Mouse (Mus musculus) hindbrain, embryonic 15.5 days (tissue): ENCODE data around the gene Rbm19. TPM values are rescaled to one million over a fixed set of nuclear protein-coding genes. Genes with fewer than 3 reads are reported as not detected.
"Not testable (repeated sequence)": the region's sequence is repeated elsewhere in the genome, so short reads cannot be mapped to it uniquely, and the experiment has no call there.

ENCODE experiments used
- ATAC-seq: fragments of 200-750 bp; cut with Nextera tagmentation; 2 replicates; pipeline ENCODE4 v1.8.0; 2017; ENCODE audit warnings: low read depth, moderate number of reproducible peaks, moderate TSS enrichment; ENCODE audit not compliant: low FRiP score
- H3K27ac ChIP-seq: fragments of 300-500 bp; sonication (generic); replicated peaks from 2 replicates; pipeline ENCODE4 v1.5.1; 2015; ENCODE audit warnings: mild to moderate bottlenecking, inconsistent platforms
- H3K27me3 ChIP-seq: fragments of 300-500 bp; sonication (generic); 2 replicates; pipeline ENCODE4 v1.6.1; 2015; ENCODE audit warnings: control low read depth, inconsistent platforms
- H3K36me3 ChIP-seq: fragments of 300-500 bp; sonication (generic); 2 replicates; pipeline ENCODE4 v1.6.1; 2015; ENCODE audit warnings: control low read depth, inconsistent platforms
- H3K4me1 ChIP-seq: fragments of 300-500 bp; sonication (generic); replicated peaks from 2 replicates; pipeline ENCODE4 v1.6.1; 2015; ENCODE audit warnings: control low read depth, inconsistent platforms
- H3K4me2 ChIP-seq: fragments of 300-500 bp; sonication (generic); 2 replicates; pipeline ENCODE4 v1.6.1; 2015; ENCODE audit warnings: moderate library complexity, mild to moderate bottlenecking, inconsistent platforms
- H3K4me3 ChIP-seq: fragments of 300-500 bp; sonication (generic); 2 replicates; pipeline ENCODE4 v1.5.1; 2015; ENCODE audit warnings: mild to moderate bottlenecking, inconsistent platforms
- H3K9ac ChIP-seq: fragments of 300-500 bp; sonication (generic); 2 replicates; pipeline ENCODE4 v1.6.1; 2015; ENCODE audit warnings: inconsistent platforms
- H3K9me3 ChIP-seq: fragments of 300-500 bp; sonication (generic); 2 replicates; pipeline ENCODE4 v1.6.1; 2016; ENCODE audit warnings: control low read depth, inconsistent platforms
- WGBS: fragments of 180-500 bp; shearing (Covaris S2); methylation state at CpG from one replicate; pipeline ENCODE4 v1.1.7; 2015; 5-methylcytosine and 5-hydroxymethylcytosine counted together
- polyA plus RNA-seq: library from polyadenylated mRNA; unstranded; fragments of >200 nt; fragmentation: Nextera tagmentation; extraction: Ambion mirVana; gene quantifications from 2 replicates; pipeline ENCODE4 v1.2.1, GENCODE M21; 2015

Rbm19 gene
- polyA plus RNA-seq, 1 experiment from 2014 or later: 19.2 TPM

DNA sequence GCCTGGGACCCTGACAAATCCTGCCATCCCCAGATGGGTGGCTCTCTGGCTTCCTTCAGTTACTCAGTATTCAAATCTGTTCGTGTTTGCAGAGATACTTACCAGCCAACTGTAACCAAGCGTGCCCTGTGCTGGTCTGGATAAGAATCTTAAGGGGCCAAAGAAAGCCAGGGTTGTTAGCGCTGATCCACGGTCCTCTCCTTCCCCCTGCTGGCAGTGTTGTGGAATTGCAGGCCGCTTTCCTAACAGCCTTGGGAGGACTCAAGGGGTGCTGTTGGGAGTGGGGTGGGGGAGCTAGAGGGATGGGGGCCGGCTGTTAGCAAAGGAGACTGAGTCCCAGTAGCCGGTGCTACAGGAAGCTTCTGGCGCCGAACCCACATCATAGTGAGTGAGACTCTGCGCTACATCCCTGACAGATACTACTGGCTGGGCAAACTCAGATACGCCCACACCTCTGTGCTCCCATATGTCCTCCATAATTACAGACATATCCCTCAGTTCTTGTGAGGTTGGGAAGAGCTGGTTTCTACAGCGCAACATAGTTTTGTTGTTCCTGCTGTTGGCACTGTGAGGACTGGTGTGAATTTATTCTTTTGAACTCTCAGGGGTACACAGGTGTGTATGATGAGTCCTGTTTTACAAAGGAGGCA, 9.7 kb upstream of the Rbm19 start:
- no peaks in the 10 kb centered on the region for H3K9me3 ChIP-seq
- ATAC-seq: no peak
- no peak overlapping the region for H3K4me2 ChIP-seq
- H3K9ac ChIP-seq: no peak overlapping the region
- WGBS: 28% methylated on average over 12 of the region's 12 CpGs
- H3K27ac ChIP-seq: no peak overlapping the region
- H3K4me3 ChIP-seq: no peak overlapping the region
- peaks cover 3% of the 10 kb centered on the region; the same call in 1 of the 2 replicates for H3K27me3 ChIP-seq
- no peaks in the 10 kb centered on the region for H3K36me3 ChIP-seq
- H3K4me1 ChIP-seq: no peaks in the 10 kb centered on the region

DNA sequence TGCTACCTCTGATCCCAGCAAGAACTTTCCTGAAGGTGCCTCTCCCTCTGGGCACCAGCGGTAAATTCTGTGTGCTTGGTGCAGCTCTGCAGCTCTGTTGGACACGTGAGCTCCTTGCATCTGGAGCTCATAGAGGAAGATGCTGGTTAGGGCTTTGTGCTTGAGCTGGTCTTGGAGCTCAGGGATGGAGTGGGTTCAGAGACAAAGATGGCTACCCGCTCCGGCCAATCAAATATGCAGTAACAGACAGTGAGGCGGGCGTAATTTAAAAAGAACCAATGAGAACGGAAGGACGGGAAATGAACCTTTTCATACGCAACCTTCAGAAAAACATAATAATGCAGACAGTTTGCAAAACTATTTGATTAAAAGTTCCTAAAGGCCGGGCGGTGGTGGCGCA, 1.9 kb upstream of the Rbm19 start:
- no peak overlapping the region for H3K4me3 ChIP-seq
- H3K27ac ChIP-seq: no peak overlapping the region
- no peaks in the 10 kb centered on the region for H3K27me3 ChIP-seq
- peaks cover 9% of the 10 kb centered on the region; the same call in 1 of the 2 replicates for H3K36me3 ChIP-seq
- H3K9ac ChIP-seq: no peak overlapping the region
- H3K4me2 ChIP-seq: no peak overlapping the region
- no peaks in the 10 kb centered on the region for H3K9me3 ChIP-seq
- WGBS: 84% methylated on average over 12 of the region's 12 CpGs
- ATAC-seq: no peak
- H3K4me1 ChIP-seq: peaks cover 7% of the 10 kb centered on the region

DNA sequence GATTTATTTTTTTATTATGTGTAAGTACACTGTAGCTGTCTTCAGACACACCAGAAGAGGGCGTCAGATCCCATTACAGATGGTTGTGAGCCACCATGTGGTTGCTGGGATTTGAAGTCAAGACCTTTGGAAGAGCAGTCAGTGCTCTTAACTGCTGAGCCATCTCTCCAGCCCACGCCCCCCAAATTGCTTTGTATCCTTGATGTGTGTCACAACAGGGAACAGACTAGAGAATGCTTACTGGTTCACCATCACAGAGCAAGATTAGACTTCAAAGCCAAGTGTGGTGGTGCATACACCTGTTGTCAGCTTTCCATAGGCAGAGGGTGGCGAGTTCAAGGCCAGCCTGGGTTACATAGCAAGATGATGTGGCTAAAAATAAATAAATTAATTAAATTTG, 896 bp downstream of the Rbm19 start:
- H3K9ac ChIP-seq, H3K27ac ChIP-seq, ATAC-seq, H3K27me3 ChIP-seq, H3K4me1 ChIP-seq, H3K9me3 ChIP-seq: not testable (repeated sequence)
- peaks cover 33% of the 10 kb centered on the region for H3K36me3 ChIP-seq
- peak overlapping the region; percentile 94 for H3K4me2 ChIP-seq
- peak overlapping the region; percentile 74 for H3K4me3 ChIP-seq
- WGBS: 59% methylated on average over 3 of the region's 3 CpGs

DNA sequence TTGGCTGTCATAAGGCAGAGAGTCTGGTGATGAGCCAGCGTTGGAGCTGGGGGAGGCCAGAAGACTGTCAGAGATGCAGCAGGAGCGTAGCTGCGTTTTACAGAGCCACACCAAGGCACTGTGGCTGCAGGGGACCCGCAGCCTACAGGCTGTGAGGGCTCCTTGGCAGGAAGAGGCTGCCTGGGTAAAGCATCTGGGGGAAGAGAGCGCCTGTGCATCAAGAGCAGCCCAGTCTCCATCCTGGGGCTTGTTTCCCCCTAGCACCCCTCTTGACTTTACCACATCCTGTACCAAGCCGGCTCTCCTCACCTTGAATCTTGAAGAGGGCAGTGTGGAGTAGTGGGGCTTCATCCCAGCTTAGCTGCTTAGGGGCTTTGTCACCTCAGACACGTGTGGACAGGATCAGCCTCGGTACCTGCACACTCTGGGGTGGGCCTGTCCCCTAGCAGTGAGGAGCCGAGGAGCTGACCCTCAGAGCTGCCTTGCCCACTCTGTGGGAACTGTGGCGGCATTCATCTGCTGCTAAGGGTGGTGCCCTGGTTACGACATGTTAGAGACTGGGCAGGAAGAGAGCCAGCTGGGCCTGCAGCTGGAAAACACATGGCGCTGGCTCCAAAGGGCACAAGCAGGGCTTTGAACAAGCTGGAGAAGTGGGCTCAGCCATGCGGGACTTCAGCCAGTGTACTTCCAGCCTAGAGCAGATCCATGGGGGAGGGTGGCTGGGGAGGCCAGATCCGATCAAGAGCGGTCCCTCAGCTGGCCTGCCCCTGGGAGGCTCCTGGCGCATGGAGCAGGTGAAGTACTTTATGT, 8.8 kb downstream of the Rbm19 start:
- Histone ChIP-seq H3K36me3 (peaks cover 54% of the 10 kb centered on the region), H3K4me3 (no peak overlapping the region), H3K27me3 (no peaks in the 10 kb centered on the region), H3K4me1 (no peaks in the 10 kb centered on the region), H3K4me2 (no peak overlapping the region), H3K9me3 (no peaks in the 10 kb centered on the region), H3K27ac (no peak overlapping the region), H3K9ac (no peak overlapping the region)
- ATAC-seq: no peak
- WGBS: 95% methylated on average over 16 of the region's 16 CpGs

DNA sequence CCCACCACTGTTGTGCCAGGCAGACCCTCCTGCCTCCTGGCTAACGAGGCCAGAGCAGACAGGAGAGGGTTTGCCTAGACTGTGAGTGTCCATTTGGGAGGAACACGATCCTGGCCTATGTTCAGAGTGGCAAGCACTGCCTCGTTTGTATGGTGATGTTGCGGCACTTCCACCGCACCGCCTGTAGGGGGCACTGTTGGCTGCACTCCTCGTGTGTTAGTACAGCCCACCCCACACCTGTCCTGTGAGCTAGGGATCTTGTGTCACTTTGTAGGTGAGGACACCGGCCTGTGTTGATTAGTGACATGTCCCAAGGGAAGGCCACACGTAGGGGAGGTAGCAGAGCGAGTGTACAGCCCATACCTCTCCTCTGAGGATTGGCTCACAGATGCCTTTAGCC, 11.4 kb downstream of the Rbm19 start:
- Histone ChIP-seq H3K27ac (no peak overlapping the region), H3K27me3 (no peaks in the 10 kb centered on the region), H3K9ac (no peak overlapping the region), H3K4me1 (no peaks in the 10 kb centered on the region), H3K9me3 (no peaks in the 10 kb centered on the region), H3K4me2 (no peak overlapping the region), H3K36me3 (peaks cover 31% of the 10 kb centered on the region), H3K4me3 (no peak overlapping the region)
- WGBS: 56% methylated on average over 10 of the region's 10 CpGs
- no peak for ATAC-seq

DNA sequence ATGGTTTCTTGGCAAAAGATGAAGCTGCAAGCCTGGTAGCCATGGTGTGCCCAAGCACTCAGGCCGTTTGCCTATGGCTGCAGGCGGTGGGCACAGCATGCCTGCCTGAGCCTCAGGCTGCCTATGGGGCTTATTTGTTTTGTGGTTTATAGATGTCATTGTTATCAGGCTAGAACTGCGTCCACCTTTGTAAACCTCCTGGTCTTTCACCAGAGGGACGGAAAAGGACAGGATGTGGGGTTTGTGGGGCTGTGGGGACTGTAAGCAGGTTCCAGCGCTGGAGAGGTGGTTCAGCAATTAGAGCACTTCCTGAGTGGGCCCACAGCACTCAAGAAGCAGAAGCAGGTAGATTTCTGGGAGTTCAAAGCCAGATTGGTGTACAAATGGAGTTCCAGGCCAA, 12.2 kb downstream of the Rbm19 start:
- H3K27ac ChIP-seq: no peak overlapping the region
- ATAC-seq: no peak
- H3K4me2 ChIP-seq: no peak overlapping the region
- H3K36me3 ChIP-seq: peaks cover 25% of the 10 kb centered on the region
- H3K27me3 ChIP-seq: no peaks in the 10 kb centered on the region
- WGBS: 83% methylated on average over 5 of the region's 5 CpGs
- no peak overlapping the region for H3K4me3 ChIP-seq
- no peaks in the 10 kb centered on the region for H3K4me1 ChIP-seq
- no peak overlapping the region for H3K9ac ChIP-seq
- no peaks in the 10 kb centered on the region for H3K9me3 ChIP-seq

DNA sequence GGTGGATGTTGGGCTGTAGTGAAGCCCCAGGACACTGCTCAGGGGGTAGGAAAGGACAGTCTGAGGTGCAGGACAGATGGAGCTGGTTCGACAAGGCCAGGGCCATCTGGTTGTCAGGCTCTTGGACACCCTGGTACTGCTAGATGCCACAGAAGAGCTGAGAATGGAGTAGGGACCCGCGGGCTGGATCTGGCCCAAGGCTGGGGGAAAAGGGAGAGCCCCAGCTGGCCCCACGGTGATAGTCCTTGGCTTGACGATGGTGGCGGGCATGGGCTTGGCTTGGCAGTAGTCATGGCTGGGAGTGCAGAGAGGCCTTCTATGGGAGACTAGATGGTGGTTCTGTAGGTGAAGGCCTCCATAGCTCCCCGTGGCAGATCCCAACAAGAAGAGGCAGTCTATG, 12.8 kb downstream of the Rbm19 start:
- Histone ChIP-seq H3K9ac (no peak overlapping the region), H3K4me3 (no peak overlapping the region), H3K27ac (no peak overlapping the region), H3K4me2 (no peak overlapping the region), H3K4me1 (no peaks in the 10 kb centered on the region), H3K36me3 (peaks cover 20% of the 10 kb centered on the region), H3K27me3 (no peaks in the 10 kb centered on the region), H3K9me3 (no peaks in the 10 kb centered on the region)
- 97% methylated on average over 7 of the region's 7 CpGs for WGBS
- ATAC-seq: no peak

DNA sequence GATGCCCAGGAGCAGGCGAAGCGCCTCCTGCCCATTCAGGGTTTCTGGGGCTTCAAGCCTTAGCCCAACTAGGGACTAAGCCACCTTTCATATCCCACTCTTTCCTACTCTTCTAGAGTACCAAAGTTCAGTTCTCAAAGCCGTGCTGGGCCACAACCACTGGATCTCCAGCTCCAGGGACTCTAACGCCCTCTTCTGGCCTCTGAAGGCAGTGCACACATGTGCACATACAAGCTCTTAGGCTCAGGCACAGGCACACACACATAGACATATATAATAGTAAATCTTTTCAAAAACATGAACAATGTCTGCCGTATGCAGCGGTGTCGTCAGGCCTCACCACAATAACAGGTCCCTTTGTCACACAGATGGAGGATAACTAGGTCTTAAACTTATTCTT, 13.5 kb downstream of the Rbm19 start:
- Histone ChIP-seq H3K36me3 (peaks cover 18% of the 10 kb centered on the region), H3K27me3 (no peaks in the 10 kb centered on the region), H3K4me1 (no peaks in the 10 kb centered on the region), H3K4me2 (no peak overlapping the region), H3K9me3 (no peaks in the 10 kb centered on the region), H3K9ac (no peak overlapping the region), H3K4me3 (no peak overlapping the region), H3K27ac (no peak overlapping the region)
- WGBS: 92% methylated on average over 7 of the region's 7 CpGs
- ATAC-seq: no peak

DNA sequence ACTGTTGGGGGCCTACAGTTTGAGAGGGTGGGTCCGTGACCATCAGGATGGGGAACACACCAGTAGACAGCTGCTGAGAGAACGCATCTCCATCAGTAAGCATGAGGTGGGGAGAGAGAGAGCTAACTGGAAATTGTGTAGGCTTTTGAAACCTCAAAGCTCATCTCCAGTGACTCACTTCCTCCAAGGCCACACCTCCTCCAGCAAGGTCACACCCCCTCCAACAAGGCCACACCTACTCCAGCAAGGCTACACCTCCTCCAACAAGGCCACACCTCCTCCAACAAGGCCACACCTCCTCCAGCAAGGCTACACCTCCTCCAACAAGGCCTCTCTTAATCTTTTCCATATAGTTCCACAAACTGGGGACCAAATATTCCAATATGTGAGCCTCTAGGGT, 13.9 kb downstream of the Rbm19 start:
- ATAC-seq: no peak
- peaks cover 16% of the 10 kb centered on the region for H3K36me3 ChIP-seq

DNA sequence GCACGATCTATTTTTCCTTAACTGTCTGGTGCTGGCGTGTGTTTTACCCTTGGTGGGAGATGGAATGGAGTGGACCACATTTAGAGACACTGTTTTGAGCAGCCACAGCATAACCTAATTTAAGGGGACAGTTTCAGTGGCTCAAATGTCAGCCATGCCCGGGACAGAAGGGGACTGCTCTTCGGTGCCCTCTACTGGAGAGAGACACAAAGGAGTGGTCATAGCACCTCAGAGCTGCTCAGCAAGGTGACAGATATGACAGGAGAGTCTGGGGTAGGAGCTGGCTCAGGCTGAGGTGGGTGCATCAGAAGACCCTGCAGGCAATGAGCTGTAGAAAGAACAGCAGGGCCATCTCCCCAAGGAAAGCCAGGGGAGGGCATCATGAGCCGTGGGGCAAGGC, 15.3 kb downstream of the Rbm19 start:
- H3K36me3 ChIP-seq: peaks cover 12% of the 10 kb centered on the region; the same call in 1 of the 2 replicates
- H3K9ac ChIP-seq: no peak overlapping the region
- H3K4me1 ChIP-seq: peaks cover 9% of the 10 kb centered on the region
- no peak for ATAC-seq
- H3K9me3 ChIP-seq: no peaks in the 10 kb centered on the region
- no peak overlapping the region for H3K4me2 ChIP-seq
- 65% methylated on average over 5 of the region's 5 CpGs for WGBS
- H3K27me3 ChIP-seq: no peaks in the 10 kb centered on the region
- no peak overlapping the region for H3K4me3 ChIP-seq
- no peak overlapping the region for H3K27ac ChIP-seq

More for the DNA sequence above, 13.9 kb downstream of the Rbm19 start:
- Histone ChIP-seq H3K9me3 (no peaks in the 10 kb centered on the region), H3K9ac (no peak overlapping the region), H3K4me2 (no peak overlapping the region), H3K4me1 (no peaks in the 10 kb centered on the region), H3K27ac (no peak overlapping the region), H3K27me3 (no peaks in the 10 kb centered on the region), H3K4me3 (no peak overlapping the region)
- WGBS: 100% methylated on average over 2 of the region's 2 CpGs

DNA sequence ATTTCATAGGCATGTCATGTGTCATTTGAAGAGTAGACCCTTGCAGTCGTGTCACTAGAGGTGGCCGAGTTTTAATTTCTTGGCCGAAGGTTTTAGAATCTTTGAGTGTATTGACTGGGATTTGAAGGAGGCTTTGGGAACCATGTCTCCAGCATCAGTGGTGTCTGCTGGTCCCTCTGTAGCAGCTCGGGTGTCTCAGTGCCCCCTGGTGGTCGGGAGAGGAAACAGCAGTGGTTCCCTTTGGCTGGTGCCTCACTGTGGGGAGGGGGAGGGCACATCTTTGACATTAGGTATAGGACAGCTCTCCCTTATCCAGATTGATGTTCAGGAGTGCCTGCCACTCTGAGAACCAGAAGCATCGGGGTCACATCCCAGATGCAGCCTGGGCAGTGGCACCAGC, 17.7 kb downstream of the Rbm19 start:
- ATAC-seq: no peak
- no peak overlapping the region for H3K27ac ChIP-seq
- H3K36me3 ChIP-seq: no peaks in the 10 kb centered on the region
- H3K4me1 ChIP-seq: peaks cover 11% of the 10 kb centered on the region
- H3K9me3 ChIP-seq: no peaks in the 10 kb centered on the region
- H3K4me3 ChIP-seq: no peak overlapping the region
- no peaks in the 10 kb centered on the region for H3K27me3 ChIP-seq
- no peak overlapping the region for H3K4me2 ChIP-seq
- 44% methylated on average over 6 of the region's 6 CpGs for WGBS
- H3K9ac ChIP-seq: no peak overlapping the region

DNA sequence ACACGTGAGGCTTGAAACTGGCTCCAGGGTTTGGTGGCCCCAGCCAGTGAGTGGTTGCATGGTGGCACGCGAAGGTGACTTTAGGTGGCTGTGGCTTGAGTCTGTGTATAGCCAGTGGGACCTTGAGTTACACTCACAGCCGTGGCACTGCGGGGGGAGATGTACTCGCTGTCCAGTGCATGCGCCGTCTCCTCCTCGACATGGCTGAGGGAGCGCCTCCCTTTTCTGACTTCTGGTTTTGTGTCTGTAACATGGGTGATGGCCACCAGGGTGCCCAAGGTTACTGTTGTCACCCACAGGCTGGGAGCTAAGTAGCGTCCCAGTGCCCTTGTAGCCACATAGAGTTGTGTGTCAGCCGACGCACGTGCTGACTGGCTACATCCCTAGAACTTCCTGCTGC, 19.1 kb downstream of the Rbm19 start:
- H3K27ac ChIP-seq: no peak overlapping the region
- H3K4me2 ChIP-seq: no peak overlapping the region
- 95% methylated on average over 14 of the region's 14 CpGs for WGBS

More for the DNA sequence above, 19.1 kb downstream of the Rbm19 start:
- no peaks in the 10 kb centered on the region for H3K9me3 ChIP-seq
- no peaks in the 10 kb centered on the region for H3K36me3 ChIP-seq
- H3K4me1 ChIP-seq: peaks cover 11% of the 10 kb centered on the region
- H3K9ac ChIP-seq: no peak overlapping the region
- ATAC-seq: no peak
- H3K27me3 ChIP-seq: no peaks in the 10 kb centered on the region
- no peak overlapping the region for H3K4me3 ChIP-seq
